Comparison of ENCODE assay signal across 24 mouse cellular contexts in the genomic region with DNA sequence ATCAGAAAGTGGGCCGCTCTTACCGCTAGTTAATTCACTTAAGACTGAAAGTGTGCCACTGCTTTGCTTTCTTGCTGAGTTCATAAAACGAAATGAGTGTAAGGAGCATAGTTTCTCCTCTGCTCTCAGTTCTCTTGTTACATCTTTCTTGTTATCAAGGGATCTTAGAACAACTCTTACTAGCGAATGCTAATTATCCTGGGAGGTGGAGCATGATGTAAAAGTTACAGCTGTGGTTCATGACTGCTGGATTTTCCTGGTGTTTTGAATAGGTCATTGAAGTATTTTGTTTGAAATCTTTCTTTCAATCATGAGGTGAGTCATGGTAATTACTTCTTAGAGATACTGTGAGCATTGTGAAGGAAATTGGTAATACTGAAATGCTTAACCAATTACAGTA. TPM values are rescaled to one million over a fixed set of nuclear protein-coding genes. Genes with fewer than 3 reads are reported as not detected.
DNase-seq lines count a peak whose midpoint lies in the region; ATAC-seq and TF ChIP-seq lines count a peak whose summit lies in the region.
"Had no signal": no experiment of that assay in that cellular context is flagged by ENCODE, and none has a peak within 500 bp of the region (broad histone marks: within the 10 kb centered on the region; RNA-seq: fewer than 3 reads in every experiment).

No protein-coding gene starts in this region.

- H3K4me2 ChIP-seq in embryonic facial prominence, embryonic 14.5 days (ENCODE audit: low read depth, low read length), result no peak overlapping the region
- H3K4me2 ChIP-seq: heart, embryonic 15.5 days; kidney, embryonic 15.5 days; limb, embryonic 15.5 days; liver, embryonic 15.5 days; lung, embryonic 14.5 days had no signal

- no peak overlapping the region for H3K27ac ChIP-seq in gastrocnemius, adult 2 months
- H3K27ac ChIP-seq in embryonic facial prominence, embryonic 14.5 days (replicated peaks; ENCODE audit: low read depth, low read length), result no peak overlapping the region
- H3K27ac ChIP-seq: forebrain, embryonic 10.5 days; heart, embryonic 10.5 days; heart, embryonic 15.5 days; kidney, embryonic 15.5 days; limb, embryonic 15.5 days; liver, embryonic 15.5 days; midbrain, embryonic 10.5 days had no signal

- peak overlapping the region; percentile 7 for H3K4me3 ChIP-seq in gastrocnemius, adult 2 months
- H3K4me3 ChIP-seq in embryonic facial prominence, embryonic 14.5 days (ENCODE audit: low read depth, low read length), result no peak overlapping the region
- H3K4me3 ChIP-seq: forebrain, embryonic 10.5 days; heart, embryonic 10.5 days; heart, embryonic 15.5 days; kidney, embryonic 15.5 days; limb, embryonic 15.5 days; liver, embryonic 15.5 days; midbrain, embryonic 10.5 days had no signal

- no peak overlapping the region for H3K9ac ChIP-seq in embryonic facial prominence, embryonic 14.5 days (ENCODE audit: low read depth, low read length)
- H3K9ac ChIP-seq: heart, embryonic 15.5 days; kidney, embryonic 15.5 days; limb, embryonic 15.5 days; liver, embryonic 15.5 days; lung, embryonic 14.5 days had no signal

- H3K9me3 ChIP-seq in embryonic facial prominence, embryonic 14.5 days (ENCODE audit: control insufficient read depth, low read length), result no peaks in the 10 kb centered on the region
- H3K9me3 ChIP-seq: forebrain, embryonic 10.5 days; heart, embryonic 10.5 days; heart, embryonic 15.5 days; kidney, embryonic 15.5 days; limb, embryonic 15.5 days; liver, embryonic 15.5 days; midbrain, embryonic 10.5 days had no signal

- no peaks in the 10 kb centered on the region for H3K4me1 ChIP-seq in embryonic facial prominence, embryonic 14.5 days (ENCODE audit: control insufficient read depth, insufficient read depth, low read length)
- H3K4me1 ChIP-seq: heart, embryonic 10.5 days; heart, embryonic 15.5 days; limb, embryonic 15.5 days; midbrain, embryonic 10.5 days had no signal

- no peaks in the 10 kb centered on the region for H3K36me3 ChIP-seq in embryonic facial prominence, embryonic 14.5 days (ENCODE audit: control insufficient read depth, insufficient read depth, low read length)
- H3K36me3 ChIP-seq: forebrain, embryonic 10.5 days; heart, embryonic 10.5 days; heart, embryonic 15.5 days; kidney, embryonic 15.5 days; limb, embryonic 15.5 days; liver, embryonic 15.5 days; midbrain, embryonic 10.5 days had no signal

- ATAC-seq in embryonic facial prominence, embryonic 14.5 days (ENCODE audit: low read depth), result no peak
- ATAC-seq: forebrain, embryonic 16.5 days; hindbrain, embryonic 16.5 days had no signal

- H3K27me3 ChIP-seq in embryonic facial prominence, embryonic 14.5 days (replicated peaks; ENCODE audit: control insufficient read depth, insufficient read depth, low read length), result no peaks in the 10 kb centered on the region
- H3K27me3 ChIP-seq: heart, embryonic 15.5 days; kidney, embryonic 15.5 days; limb, embryonic 15.5 days; liver, embryonic 15.5 days had no signal

- WGBS in embryonic facial prominence, embryonic 14.5 days, result 53% methylated on average over 4 of the region's 4 CpGs

- no peak for DNase-seq in gastrocnemius, adult 2 months
- DNase-seq in gastrocnemius, postnatal 4 days (ENCODE audit: low spot score in 2 of 2), result no peak
- DNase-seq in 416B (ENCODE audit: low read depth), result peak; percentile 48
- DNase-seq in CD4-positive helper T cell, adult 2 months (ENCODE audit: low read depth, low spot score), result peak; percentile 14
- DNase-seq in embryonic facial prominence, embryonic 14.5 days (ENCODE audit: low spot score), result peak; percentile 14
- DNase-seq in adrenal gland, adult 2 months, result no peak
- DNase-seq: adrenal gland, postnatal 10 days; cerebellum, adult 11-12 months; cerebellum, adult 9-11 months; gastrocnemius, postnatal 14 days; heart, adult 11 months; kidney, adult 18-20 months; kidney, postnatal 4 days; lung, embryonic 14.5 days; lung, postnatal 14 days had no signal

- intact Hi-C loops in gastrocnemius, adult 2 months (cut with DNase I), result no loop called here

- TF ChIP-seq CTCF in gastrocnemius, adult 2 months (IDR thresholded peaks at IDR 0.05), result no peak

RNA-seq across cellular contexts. Expression of gene Fut8, which starts 53.1 kb away (rescaled TPM):
- total RNA-seq in gastrocnemius, adult 2 months (2021), result 10 to 100 TPM; 14.9 to 16.5 TPM
- 10 to 100 TPM; 29.8 to 30.9 TPM for total RNA-seq in gastrocnemius, postnatal 4 days (2021)
- polyA plus RNA-seq in embryonic facial prominence, embryonic 14.5 days (2014; fragmentation: Nextera tagmentation; extraction: Ambion mirVana), result 28.8 and 31.4 TPM in 2 replicates
- total RNA-seq in adrenal gland, adult 2 months (2021), result 10 to 100 TPM; 35.9 to 43.7 TPM
- polyA plus RNA-seq in adrenal gland, adult 2 months (2012; rRNA removed), result 11.6 and 18.5 TPM in 2 replicates

Comparison
In these comparisons a context has a peak if more than half of its experiments do, and no peak if none do; other contexts are left out.
1. DNase-seq: peak in 416B (single experiment), CD4-positive helper T cell, adult 2 months (single experiment) and embryonic facial prominence, embryonic 14.5 days (single experiment); none in gastrocnemius, adult 2 months (single experiment), gastrocnemius, postnatal 4 days (0 of 2) and adrenal gland, adult 2 months (single experiment).